Mouse (Mus musculus) adrenal gland (tissue): ENCODE measurements at regions not wholly inside any gene's neighbourhood (a gene's known extent, or its start where the extent isn't known, plus 50 kb on each side); places are given as distances from the start of the nearest gene placed in this dataset.

Experiments used
- intact Hi-C: fragments of 180-260 bp; cut with DNase I; formaldehyde crosslinking; loops from one replicate; pipeline ENCODE4 v1.15.1; 2025

DNA sequence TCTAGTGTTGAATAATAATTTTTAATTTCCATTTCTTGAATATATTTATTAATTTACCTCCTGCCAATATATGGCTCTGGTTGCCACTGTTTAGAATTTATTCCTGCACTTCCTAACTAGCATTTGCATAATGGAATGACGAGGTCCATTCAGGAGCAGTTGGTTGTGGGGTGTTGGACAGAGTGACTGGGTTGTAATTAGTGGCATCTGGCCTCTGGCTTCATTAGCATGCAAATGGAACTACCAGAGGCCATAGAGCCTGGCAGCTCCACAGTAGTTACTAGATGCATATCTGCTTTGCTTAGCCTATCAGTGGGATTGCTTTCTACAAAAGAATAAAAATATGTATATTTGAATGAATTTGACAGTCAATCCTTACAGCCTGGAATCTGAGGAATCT, 1099.6 kb upstream of the Cdh8 start:
- intact Hi-C loops: no loop called here

DNA sequence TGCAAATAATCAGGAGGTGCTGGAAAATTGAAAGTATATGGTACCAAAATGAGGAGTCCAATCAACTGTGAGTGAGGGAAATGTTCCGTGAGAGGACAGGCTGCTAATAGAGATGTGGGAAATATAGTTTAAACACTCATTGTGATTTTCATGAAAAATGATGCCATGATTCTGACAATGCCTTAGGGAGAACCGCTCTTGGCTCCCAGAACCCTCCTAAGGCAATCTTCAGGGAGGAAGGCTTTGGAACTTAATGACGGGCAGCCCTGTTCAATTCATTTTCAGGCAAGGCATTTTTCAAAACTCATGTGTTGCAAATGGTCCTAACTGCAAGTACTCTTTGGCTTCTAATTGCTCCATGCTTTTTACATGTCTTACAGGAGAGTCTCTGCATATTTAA, 1098.9 kb upstream of the Cdh8 start:
- intact Hi-C loops: no loop called here

DNA sequence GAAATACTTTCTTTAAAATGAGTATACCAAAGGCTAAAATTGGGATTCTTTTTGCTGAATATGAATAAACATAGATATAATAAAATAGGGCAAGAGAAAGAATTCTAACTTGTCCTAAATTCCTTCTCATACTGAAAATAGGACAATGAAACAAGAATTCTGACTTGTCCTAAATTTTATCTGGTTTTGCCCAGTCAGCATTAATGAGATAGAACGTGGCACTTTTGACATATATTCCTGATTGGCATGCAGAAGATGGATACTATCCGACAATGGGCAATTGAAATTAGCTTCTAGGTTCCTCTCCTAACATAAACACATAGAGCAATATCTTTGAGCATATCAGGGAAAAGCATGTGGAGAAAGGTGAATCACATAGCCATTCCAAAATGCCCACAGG, 1090.2 kb upstream of the Cdh8 start:
- intact Hi-C loops: no loop called here

DNA sequence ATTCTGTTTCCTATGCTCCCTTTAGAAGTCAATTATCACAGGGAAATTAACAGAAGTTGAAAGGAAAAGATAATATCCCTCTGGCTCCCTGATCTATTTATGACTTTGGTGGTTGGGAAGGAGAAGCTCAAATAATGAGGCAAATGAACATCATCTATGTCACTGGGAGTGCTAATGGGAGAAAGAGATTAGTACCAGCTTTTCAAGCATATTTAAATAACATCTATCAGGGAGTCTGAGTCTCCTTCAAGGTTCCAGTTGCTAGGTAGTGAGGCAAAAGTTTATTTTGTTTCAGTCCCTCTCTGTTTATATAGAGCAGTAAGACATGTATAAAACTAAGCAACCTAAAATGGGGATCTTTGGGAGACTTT, 1084.1 kb upstream of the Cdh8 start:
- intact Hi-C loops: no loop called here

DNA sequence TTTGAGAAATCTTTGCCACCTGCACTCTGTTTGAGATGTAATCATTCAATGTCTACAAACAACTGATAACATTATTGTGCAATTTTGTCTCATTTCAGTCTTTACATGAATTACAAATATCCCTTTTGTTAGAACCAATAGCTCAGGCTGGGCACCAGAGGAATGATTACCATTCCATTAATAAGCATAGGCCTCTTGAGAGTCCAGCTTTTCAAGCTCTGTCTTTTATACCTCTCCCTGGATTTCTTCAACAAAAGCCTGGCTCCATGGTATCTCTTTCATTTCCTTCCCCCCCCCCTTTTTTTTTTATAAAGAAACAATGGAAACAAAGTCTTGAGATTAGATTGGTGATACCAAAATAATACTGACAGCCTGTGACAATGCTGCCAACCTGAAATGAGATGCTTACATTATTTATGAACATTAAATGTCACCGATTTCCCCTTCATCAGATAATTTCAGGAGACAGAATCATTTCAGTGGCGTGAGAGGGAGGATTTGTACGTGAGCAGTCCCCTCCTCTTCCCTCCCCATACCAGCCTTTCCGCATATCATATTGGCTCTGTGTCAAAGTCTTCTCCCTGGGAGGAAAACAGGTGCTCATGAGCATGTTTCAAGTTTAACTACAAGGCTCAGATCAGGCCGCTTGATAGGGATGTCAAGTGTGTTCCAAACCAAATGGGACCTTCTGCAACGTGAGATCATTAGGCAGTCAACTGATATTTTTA, 1083.5 kb upstream of the Cdh8 start:
- intact Hi-C loops: no loop called here

DNA sequence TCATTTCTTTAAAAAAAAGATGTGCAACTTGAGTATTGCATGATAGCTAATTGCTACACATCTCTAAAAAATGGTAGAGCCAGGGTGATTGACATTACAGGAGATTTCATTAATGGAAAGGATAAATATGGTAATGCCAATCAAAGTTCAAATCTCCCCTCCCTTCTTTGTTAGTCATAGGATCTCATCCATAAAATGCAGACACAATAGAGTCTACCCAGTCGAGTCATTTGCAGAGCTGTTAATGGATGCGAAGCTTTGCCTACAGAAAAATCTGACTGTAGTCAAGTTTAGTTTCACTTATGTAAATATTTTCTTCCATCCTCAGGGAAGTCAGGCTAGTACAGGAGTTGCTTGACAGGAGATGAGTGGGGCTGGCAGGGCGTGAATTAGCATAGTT, 1078.2 kb upstream of the Cdh8 start:
- intact Hi-C loops: no loop called here

DNA sequence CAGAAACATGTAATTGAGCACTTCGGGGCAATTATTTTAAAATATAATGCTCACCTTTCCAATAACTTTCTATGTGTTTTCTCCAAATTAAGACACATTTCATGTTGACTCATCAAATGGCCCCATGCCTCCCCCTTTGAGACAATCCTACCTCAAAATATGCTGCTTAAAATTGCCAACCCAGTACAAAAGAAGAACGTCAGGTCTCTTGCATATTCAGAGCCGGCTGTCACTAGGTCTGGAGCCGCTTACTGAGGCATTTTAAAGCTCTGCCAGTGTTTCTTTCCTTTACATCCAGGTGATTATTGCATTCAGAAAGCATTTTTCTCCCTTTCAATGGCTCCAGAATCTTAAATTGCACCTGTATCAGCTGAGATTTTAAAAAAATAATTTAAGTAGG, 1059.7 kb upstream of the Cdh8 start:
- intact Hi-C loops: no loop called here

DNA sequence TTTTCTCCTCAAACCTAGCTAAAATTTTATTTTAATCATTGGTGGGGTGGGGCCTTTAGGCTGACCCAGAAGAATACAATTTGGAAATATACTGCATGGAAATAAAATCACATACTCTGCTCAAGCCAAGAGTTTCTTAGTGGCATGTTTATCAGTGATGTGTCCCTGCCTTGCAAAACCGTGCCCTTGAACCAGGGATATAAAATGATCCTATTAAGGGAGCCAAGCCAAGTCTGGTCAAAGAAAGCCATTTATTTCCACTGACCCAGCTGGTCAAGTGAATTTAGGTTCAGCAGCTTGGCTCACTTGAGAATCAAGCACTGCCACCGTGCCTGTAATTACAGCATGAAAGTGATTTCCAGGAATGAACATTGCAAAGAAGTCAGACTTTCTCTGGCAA, 1035.0 kb upstream of the Cdh8 start:
- intact Hi-C loops: loop anchor here (5.0 kb wide), 1 partner anchor 86 kb away; no protein-coding TSS in a partner anchor

DNA sequence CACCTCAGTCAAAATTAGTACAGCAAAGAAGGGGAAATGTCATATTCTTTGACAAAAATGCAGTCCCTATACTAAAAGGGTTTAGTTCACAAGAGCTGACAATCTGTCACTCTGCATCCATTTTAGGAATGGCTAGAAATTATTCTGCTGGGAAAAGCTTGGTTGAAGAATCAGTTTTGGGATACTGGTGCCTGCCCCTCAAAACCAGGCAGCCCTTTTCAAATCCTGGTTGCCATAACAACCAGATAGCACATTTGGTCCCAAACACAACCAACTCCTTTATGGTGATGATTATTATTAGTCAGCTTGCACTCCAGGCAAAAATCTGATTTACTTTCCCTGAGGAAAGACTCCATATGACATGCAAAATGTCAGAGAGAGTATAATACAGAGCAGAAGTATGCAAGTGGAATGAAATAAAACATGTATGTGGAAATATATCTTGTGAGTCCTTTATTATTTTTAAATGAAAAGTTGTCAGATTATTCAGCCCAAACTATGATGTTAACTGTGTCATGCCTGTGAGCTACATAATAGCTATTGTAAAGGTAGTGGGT, 1034.2 kb upstream of the Cdh8 start:
- intact Hi-C loops: loop anchor here (5.0 kb wide), 1 partner anchor 87 kb away; no protein-coding TSS in a partner anchor

DNA sequence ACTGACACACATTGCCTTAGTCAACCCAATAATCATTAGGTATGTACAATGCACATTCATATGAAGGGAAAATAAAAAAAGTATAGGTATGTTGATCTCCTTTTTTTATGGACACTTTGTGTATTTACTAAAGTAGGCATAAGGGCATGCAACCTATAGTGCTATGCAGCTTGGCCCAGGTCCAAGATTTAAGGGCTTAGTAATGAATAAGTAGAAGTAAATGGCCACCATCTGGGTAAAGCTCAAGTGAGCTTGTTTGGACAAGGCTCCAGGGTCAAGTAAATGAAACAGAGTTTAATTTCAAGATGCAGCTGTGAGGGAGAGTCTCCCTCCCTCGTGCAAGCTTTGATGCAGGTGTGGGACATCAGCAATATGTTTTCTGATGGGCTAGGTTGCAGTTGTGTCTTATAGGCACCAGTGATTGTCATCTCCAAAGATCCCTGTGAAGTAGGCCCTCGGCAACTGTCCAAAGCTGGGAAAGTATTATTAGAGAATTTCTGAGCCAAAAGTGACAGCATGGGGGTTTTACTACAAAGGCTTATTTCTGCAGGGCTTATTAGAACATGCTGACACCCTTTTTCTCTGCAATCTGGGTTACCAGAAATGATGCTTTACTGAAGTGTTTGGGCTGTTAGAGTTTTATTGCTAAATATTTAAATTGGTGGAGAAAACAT, 1030.5 kb upstream of the Cdh8 start:
- intact Hi-C loops: no loop called here
